Mouse (Mus musculus) cortical plate, adult 2 months (tissue): ENCODE data around the gene Dgkh. TPM values are rescaled to one million over a fixed set of nuclear protein-coding genes. Genes with fewer than 3 reads are reported as not detected.
A peak's percentile ranks its signal among the peaks of the same experiment; 100 is the strongest.

ENCODE experiments used
- H3K27ac ChIP-seq: fragments of 200-500 bp; 2 replicates; pipeline ENCODE4 v1.5.1; 2012; ENCODE audit warnings: low read length, control low read depth, inconsistent platforms; ENCODE audit not compliant: insufficient read depth
- H3K4me1 ChIP-seq: fragments of 200-500 bp; 2 replicates; pipeline ENCODE4 v1.6.1; 2011; ENCODE audit warnings: low read length; ENCODE audit not compliant: control insufficient read depth, insufficient read depth
- H3K4me3 ChIP-seq: fragments of 200-500 bp; 2 replicates; pipeline ENCODE4 v1.5.1; 2011; ENCODE audit warnings: mild to moderate bottlenecking, low read length, control low read depth; ENCODE audit not compliant: insufficient read depth
- CTCF ChIP-seq: fragments of 200-500 bp; IDR thresholded peaks from 2 replicates; pipeline ENCODE4 v1.5.1; 2011; ENCODE audit warnings: mild to moderate bottlenecking, control low read depth, low read length; ENCODE audit not compliant: insufficient read depth; ENCODE audit errors: extremely low read depth
- POLR2A ChIP-seq: fragments of 200-500 bp; IDR thresholded peaks from 2 replicates; pipeline ENCODE4 v1.6.1; 2011; ENCODE audit warnings: mild to moderate bottlenecking, low read length, control low read depth; ENCODE audit not compliant: insufficient read depth; ENCODE audit errors: extremely low read depth
- polyA plus RNA-seq: library from polyadenylated mRNA; depleted of rRNA; stranded (reverse); fragments of >200 nt; gene quantifications from 2 replicates; pipeline ENCODE4 v1.2.3, GENCODE M21; 2012

The Dgkh gene
- polyA plus RNA-seq, 1 experiment, result 18.4 TPM

DNA sequence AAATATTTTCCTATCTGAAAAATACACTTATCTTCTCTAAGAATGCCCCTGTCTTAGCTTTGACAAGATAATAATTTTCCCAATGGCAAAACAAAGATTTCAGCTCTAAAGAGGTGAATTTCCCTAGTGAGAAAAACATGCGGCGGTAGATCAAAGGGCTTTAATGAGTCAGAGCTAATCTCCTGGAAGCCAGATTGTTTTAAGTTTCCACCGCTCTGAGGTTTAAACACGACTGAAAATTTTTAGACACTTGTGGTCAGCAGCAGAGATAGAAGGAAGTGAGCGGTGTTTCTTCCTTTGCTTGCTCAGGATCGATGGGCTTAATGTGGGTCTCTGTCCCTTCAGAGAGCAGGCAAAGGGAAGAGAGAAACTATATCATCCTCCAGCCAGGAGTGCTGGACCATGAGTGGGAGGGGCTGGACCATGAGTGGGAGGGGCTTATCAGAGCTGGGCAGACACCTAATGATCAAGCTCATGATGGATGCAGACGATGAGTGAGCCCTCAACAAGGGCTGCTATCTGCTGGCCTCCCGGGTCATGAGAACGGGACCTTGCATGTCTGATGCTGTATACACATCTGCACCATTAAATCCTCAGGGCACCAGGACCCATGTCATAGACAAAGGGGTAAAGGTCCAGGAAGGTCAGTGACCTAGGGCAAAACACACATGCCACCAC lies 120.3 kb downstream of the Dgkh start:
- no peak for TF ChIP-seq POLR2A
- TF ChIP-seq CTCF, result no peak
- H3K4me3 ChIP-seq, result no peak overlapping the region
- H3K4me1 ChIP-seq, result no peaks in the 10 kb centered on the region; the same call in 1 of the 2 replicates
- H3K27ac ChIP-seq, result no peak overlapping the region

DNA sequence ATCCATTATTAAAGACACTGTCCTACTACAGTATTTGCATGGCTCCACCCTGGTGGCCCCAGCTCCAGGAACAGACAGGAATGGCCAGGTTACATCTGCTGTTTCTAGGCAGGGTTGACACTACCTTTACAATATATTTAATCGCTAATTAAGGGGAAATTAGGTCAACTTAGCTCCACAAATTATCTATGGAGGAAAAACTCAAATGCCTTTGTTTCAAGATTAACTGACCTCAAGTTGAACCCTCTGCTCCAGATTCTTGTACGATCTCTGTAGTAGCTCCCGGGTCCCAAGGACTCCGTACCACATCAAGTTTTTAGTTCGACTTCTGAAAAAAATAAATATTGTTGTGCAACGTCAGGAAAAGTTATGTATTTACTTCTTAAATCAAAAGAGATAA lies 137.7 kb downstream of the Dgkh start:
- H3K27ac ChIP-seq, result no peak overlapping the region
- H3K4me1 ChIP-seq, result peaks cover 2% of the 10 kb centered on the region; the same call in 1 of the 2 replicates
- no peak for TF ChIP-seq POLR2A
- no peak for TF ChIP-seq CTCF
- no peak overlapping the region for H3K4me3 ChIP-seq

DNA sequence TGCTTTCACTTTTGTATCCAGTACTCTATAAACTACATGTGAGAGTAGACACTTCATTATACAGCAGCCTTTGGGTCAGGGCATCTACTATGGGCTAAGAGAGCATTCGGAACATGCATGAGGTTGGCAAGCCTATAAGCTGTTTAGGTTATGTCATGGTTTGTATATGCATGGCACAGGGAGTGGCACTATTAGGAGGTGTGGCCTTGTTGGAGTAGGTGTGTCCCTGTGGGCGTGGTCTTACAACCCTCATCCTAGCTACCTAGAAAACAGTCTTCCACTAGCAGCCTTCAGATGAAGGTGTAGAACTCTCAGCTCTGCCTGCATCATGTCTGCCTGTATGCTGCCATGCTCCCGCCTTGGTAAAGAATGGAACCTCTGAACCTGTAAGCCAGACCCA lies 139.6 kb downstream of the Dgkh start:
- no peak overlapping the region for H3K4me3 ChIP-seq
- no peak overlapping the region for H3K27ac ChIP-seq
- TF ChIP-seq POLR2A, result no peak
- no peak for TF ChIP-seq CTCF
- H3K4me1 ChIP-seq, result peaks cover 2% of the 10 kb centered on the region; the same call in 1 of the 2 replicates

DNA sequence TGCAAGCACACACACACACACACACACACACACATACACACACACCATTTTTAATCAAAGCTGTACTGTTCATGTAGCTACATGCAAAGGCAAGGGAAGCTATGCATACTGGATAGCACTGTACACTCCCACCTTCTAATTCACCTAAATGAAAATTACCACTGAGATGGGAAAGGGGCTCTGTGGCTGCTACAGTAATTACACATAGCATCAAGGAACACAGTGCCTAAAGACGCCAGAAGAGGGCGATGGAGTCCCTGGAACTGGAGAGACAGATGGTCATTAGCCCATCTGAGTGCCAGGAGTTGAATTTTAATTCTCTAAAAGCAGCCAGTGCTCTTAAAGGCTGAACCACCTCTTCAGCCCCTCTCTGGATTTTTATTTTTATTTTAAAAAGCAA lies 142.2 kb downstream of the Dgkh start:
- TF ChIP-seq CTCF, result peak; percentile 52
- no peak for TF ChIP-seq POLR2A
- H3K4me1 ChIP-seq, result peaks cover 2% of the 10 kb centered on the region; the same call in 1 of the 2 replicates
- no peak overlapping the region for H3K4me3 ChIP-seq
- H3K27ac ChIP-seq, result no peak overlapping the region

DNA sequence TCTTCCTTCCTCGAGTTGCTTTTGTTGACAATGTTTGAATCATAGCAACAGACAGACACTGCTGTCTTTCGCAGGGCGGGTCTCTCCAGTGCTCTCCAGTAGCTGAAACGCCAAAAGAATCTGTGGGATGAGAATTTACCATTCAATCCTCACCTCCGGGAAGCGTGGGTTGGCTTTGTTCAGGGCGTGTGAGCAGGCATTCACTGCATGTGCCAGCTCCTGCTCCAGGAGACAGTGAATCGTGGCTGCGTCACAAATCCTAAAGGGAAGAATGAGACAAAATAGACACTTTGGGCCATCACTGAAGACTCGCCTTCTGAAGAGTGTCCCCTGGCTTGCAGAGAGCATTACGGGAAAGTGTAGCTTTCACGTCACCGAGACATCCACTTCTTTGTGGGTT lies 148.4 kb downstream of the Dgkh start:
- H3K4me1 ChIP-seq, result no peaks in the 10 kb centered on the region; the same call in 1 of the 2 replicates
- no peak for TF ChIP-seq POLR2A
- no peak for TF ChIP-seq CTCF
- no peak overlapping the region for H3K27ac ChIP-seq
- H3K4me3 ChIP-seq, result no peak overlapping the region

DNA sequence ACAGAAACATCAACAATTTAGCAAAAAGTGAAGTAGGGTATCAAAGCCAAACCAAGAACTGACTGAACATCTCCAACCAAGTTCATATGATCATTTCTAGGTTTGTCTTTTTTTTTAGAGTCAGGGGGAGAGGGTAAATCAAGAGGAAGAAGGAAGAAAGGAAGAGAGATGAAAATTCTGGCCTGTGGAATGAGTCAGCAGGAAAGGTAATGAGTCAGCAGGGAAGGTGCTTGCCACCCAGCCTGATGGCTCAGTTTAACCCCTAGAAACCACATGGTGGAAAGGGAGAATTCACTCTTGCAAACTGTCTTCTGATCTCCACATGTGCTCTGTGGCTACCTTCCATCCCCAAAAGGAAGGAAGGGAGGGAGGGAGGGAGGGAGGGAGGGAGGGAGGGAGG lies 149.4 kb downstream of the Dgkh start:
- TF ChIP-seq POLR2A, result no peak
- Histone ChIP-seq H3K27ac (no peak overlapping the region), H3K4me3 (no peak overlapping the region), H3K4me1 (no peaks in the 10 kb centered on the region; the same call in 1 of the 2 replicates)

DNA sequence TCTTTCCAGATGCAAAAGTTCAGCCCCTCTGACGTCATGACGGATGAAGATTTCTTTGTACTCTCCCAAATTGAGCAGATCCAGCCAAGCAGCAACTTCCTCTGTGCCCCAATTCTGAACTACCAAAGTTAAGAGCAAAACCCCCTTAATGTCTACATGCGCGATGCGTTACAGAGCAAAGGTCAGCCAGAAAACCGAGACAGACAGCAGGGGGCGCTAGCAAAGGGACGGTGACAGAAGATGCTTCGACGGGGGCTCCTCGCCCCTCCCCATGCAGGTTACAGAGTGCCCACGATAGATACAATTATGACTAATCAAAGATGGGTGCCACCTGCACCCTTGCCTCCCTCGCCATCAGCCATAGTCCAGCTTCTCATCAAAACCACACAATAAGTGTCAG lies 156.7 kb downstream of the Dgkh start:
- Histone ChIP-seq H3K27ac (no peak overlapping the region), H3K4me1 (peaks cover 2% of the 10 kb centered on the region; the same call in 1 of the 2 replicates), H3K4me3 (no peak overlapping the region)
- TF ChIP-seq CTCF (0 out of 2 replicates have a peak, but pooled peaks have one; percentile 10), POLR2A (no peak)

DNA sequence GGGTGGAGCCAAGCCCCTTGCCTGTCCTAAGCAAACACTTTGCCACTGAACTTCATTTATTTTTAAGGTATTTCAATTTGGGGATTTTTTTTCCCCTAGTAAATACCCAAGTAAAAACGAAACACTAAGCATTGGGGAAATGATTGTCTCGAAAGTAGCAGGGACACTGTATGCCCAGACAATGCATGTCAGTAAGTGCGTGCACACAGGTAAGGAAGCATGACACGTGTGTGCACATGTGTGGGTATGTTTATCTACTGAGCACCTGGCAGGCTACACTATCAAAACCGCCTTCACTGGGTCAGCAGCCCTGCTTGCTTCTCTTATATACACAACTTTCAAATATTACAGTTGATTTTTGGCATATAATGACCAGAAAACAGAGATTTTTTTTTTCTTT lies 164.2 kb downstream of the Dgkh start:
- TF ChIP-seq CTCF (no peak), POLR2A (no peak)
- Histone ChIP-seq H3K4me1 (no peaks in the 10 kb centered on the region), H3K27ac (no peak overlapping the region), H3K4me3 (no peak overlapping the region)

DNA sequence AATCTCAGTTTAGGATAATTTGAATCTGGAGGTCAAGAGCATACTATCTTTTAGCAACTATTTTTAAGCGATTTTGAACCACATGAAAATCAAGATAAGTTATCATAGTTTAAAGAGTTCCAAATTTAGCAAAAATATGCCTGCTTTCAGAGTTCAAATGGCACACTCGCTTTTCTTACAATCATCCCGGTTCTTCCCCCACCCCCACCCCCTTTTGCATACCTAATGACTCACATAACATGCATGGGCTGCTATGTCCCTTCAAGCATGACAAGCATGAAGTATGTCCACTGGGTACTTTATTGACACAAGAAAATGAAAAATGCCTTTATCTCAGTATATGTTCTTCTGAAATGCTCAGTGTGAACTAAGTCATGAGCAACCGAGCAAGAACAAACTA lies 166.1 kb downstream of the Dgkh start:
- Histone ChIP-seq H3K27ac (no peak overlapping the region), H3K4me1 (no peaks in the 10 kb centered on the region), H3K4me3 (no peak overlapping the region)
- no peak for TF ChIP-seq CTCF
- TF ChIP-seq POLR2A, result no peak

DNA sequence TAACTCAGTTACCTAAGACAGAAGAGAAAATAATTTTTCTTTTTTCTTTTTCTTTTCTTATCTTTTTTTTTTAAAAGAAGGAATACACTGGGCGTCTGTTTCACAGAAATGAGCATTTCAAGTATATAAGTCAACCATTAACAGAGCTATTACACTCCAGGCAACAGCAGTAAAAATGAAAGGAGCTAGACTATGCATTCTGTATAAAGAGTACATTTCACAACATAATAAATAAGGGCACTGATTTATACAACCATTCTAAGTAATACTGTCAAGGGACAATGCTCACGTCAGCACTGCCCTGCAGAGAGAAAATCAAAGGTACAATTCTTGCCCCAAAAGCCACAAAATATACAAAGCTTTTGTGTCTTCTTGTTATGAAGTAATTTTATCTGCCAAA lies 168.3 kb downstream of the Dgkh start:
- no peak for TF ChIP-seq CTCF
- no peak for TF ChIP-seq POLR2A
- H3K4me1 ChIP-seq, result no peaks in the 10 kb centered on the region
- no peak overlapping the region for H3K4me3 ChIP-seq
- H3K27ac ChIP-seq, result no peak overlapping the region
